Mouse (Mus musculus): ENCODE data around the gene Zfp655. TPM values are rescaled to one million over a fixed set of nuclear protein-coding genes. Genes with fewer than 3 reads are reported as not detected.

The Zfp655 gene
- polyA plus RNA-seq (2014; fragmentation: Illumina TruSeq; extraction: RNeasy Lipid Tissue Mini Kit (QIAGEN cat#74804); ENCODE audit: low read depth, low replicate concordance) = 77.8 TPM

GRCm38 (mm10) chr5:145231367-145231871, at the start of gene Zfp655:
Zfp655 (plus strand) TSS chr5:145231715.

DNA sequence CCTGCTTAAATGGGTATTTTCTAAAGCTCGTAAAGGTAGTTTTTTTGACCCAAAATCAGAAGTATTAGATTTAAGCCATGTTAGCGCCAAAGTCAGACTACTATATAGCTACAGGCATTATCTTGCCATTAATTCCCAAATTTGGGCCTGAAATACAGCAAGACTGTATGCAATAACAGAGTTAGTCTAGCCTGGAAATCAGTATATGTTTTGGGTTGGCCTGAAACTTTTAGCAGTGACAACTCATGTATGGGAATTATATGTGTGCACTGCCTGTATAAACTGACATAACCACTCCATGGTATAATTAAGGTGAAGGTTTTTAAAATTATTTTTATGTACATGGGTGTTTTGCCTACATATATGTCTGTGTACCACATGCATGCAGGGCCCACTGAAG, 39.6 kb upstream of the Zfp655 start, which contains the start of gene Atp5j2:
TSS of gene Atp5j2 (minus strand) at position 101 of the 400 bp plus-strand sequence.

DNA sequence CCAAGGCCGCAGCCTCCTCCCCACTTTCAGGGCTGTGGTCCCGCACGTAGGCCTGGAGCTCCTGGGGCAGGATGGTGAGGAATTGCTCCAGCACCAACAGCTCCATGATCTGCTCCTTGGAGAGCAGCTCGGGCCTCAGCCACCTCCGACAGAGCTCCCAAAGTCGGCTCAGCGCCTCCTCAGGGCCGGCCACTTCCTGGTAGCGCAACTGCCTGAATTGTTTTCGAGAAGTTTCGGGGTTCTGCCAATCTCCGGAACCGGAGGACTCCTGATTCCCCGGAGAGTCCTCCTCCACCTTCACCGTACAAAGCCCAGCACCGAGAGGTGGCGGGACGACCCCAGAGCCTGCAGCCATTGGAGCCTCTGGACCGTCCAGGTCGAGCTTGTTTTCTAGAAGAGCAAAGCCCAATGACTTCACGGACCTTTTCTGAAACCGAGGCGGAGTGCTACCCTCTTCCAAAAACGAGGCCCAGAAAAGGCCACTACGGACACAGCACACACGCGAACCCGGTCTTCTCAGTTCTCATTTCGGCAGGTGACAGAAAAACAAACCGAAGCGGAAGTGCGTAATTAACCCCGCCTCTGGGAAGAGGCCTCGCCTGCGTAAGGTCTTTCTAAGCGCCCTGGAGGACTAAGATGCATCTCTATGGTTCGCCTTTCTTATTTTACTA, 30.1 kb upstream of the Zfp655 start, which contains the start of gene Zkscan14:
TSS of gene Zkscan14 (minus strand) at position 548 of the 671 bp plus-strand sequence.

GRCm38 (mm10) chr5:145203936-145204691, 27.4 kb upstream of the Zfp655 start, which contains the start of gene Zkscan5:
Zkscan5 (plus strand) TSS chr5:145204562.

GRCm38 (mm10) chr5:145280371-145281143, 49.0 kb downstream of the Zfp655 start, which contains the start of gene Zscan25:
Zscan25 (plus strand) TSS chr5:145280500.

Other genes with a start within 250 kb of the Zfp655 start
- not detected for gene Gm4871, start 199.0 kb upstream of the Zfp655 start, polyA plus RNA-seq (2014; fragmentation: Illumina TruSeq; extraction: RNeasy Lipid Tissue Mini Kit (QIAGEN cat#74804); ENCODE audit: low read depth, low replicate concordance)
- not detected for gene 1700018F24Rik, start 188.7 kb upstream of the Zfp655 start, polyA plus RNA-seq (2014; fragmentation: Illumina TruSeq; extraction: RNeasy Lipid Tissue Mini Kit (QIAGEN cat#74804); ENCODE audit: low read depth, low replicate concordance)
- 18.7 TPM for gene Arpc1a, start 147.9 kb upstream of the Zfp655 start, polyA plus RNA-seq (2014; fragmentation: Illumina TruSeq; extraction: RNeasy Lipid Tissue Mini Kit (QIAGEN cat#74804); ENCODE audit: low read depth, low replicate concordance)
- gene Kpna7, start 147.7 kb upstream of the Zfp655 start, polyA plus RNA-seq (2014; fragmentation: Illumina TruSeq; extraction: RNeasy Lipid Tissue Mini Kit (QIAGEN cat#74804); ENCODE audit: low read depth, low replicate concordance) = not detected
- gene Arpc1b, start 117.5 kb upstream of the Zfp655 start, polyA plus RNA-seq (2014; fragmentation: Illumina TruSeq; extraction: RNeasy Lipid Tissue Mini Kit (QIAGEN cat#74804); ENCODE audit: low read depth, low replicate concordance) = 11.2 TPM
- gene Pdap1, start 91.5 kb upstream of the Zfp655 start, polyA plus RNA-seq (2014; fragmentation: Illumina TruSeq; extraction: RNeasy Lipid Tissue Mini Kit (QIAGEN cat#74804); ENCODE audit: low read depth, low replicate concordance) = 23.8 TPM
- gene Bud31, start 91.4 kb upstream of the Zfp655 start, polyA plus RNA-seq (2014; fragmentation: Illumina TruSeq; extraction: RNeasy Lipid Tissue Mini Kit (QIAGEN cat#74804); ENCODE audit: low read depth, low replicate concordance) = 230 TPM
- gene Ptcd1, start 64.6 kb upstream of the Zfp655 start, polyA plus RNA-seq (2014; fragmentation: Illumina TruSeq; extraction: RNeasy Lipid Tissue Mini Kit (QIAGEN cat#74804); ENCODE audit: low read depth, low replicate concordance) = 1.3 TPM
- 1.3 TPM for gene Cpsf4, start 64.5 kb upstream of the Zfp655 start, polyA plus RNA-seq (2014; fragmentation: Illumina TruSeq; extraction: RNeasy Lipid Tissue Mini Kit (QIAGEN cat#74804); ENCODE audit: low read depth, low replicate concordance)
- gene Atp5j2, start 39.7 kb upstream of the Zfp655 start, polyA plus RNA-seq (2014; fragmentation: Illumina TruSeq; extraction: RNeasy Lipid Tissue Mini Kit (QIAGEN cat#74804); ENCODE audit: low read depth, low replicate concordance) = 33.4 TPM
- gene Zkscan14, start 29.8 kb upstream of the Zfp655 start, polyA plus RNA-seq (2014; fragmentation: Illumina TruSeq; extraction: RNeasy Lipid Tissue Mini Kit (QIAGEN cat#74804); ENCODE audit: low read depth, low replicate concordance) = 1.8 TPM
- gene Zkscan5, start 27.2 kb upstream of the Zfp655 start, polyA plus RNA-seq (2014; fragmentation: Illumina TruSeq; extraction: RNeasy Lipid Tissue Mini Kit (QIAGEN cat#74804); ENCODE audit: low read depth, low replicate concordance) = 7.6 TPM
- gene Zscan25, start 48.8 kb downstream of the Zfp655 start, polyA plus RNA-seq (2014; fragmentation: Illumina TruSeq; extraction: RNeasy Lipid Tissue Mini Kit (QIAGEN cat#74804); ENCODE audit: low read depth, low replicate concordance) = not detected
- gene Cyp3a57, start 113.6 kb downstream of the Zfp655 start, polyA plus RNA-seq (2014; fragmentation: Illumina TruSeq; extraction: RNeasy Lipid Tissue Mini Kit (QIAGEN cat#74804); ENCODE audit: low read depth, low replicate concordance) = not detected
- not detected for gene Cyp3a16, start 238.0 kb downstream of the Zfp655 start, polyA plus RNA-seq (2014; fragmentation: Illumina TruSeq; extraction: RNeasy Lipid Tissue Mini Kit (QIAGEN cat#74804); ENCODE audit: low read depth, low replicate concordance)